Mouse (Mus musculus): ENCODE measurements around the gene Utp20. TPM values are rescaled to one million over a fixed set of nuclear protein-coding genes. Genes with fewer than 3 reads are reported as not detected.
"Not testable (repeated sequence)": the region's sequence is repeated elsewhere in the genome, so short reads cannot be mapped to it uniquely, and the experiment has no call there.

Gene Utp20
- polyA plus RNA-seq, 1 experiment from 2014 or later = 21.0 TPM

DNA sequence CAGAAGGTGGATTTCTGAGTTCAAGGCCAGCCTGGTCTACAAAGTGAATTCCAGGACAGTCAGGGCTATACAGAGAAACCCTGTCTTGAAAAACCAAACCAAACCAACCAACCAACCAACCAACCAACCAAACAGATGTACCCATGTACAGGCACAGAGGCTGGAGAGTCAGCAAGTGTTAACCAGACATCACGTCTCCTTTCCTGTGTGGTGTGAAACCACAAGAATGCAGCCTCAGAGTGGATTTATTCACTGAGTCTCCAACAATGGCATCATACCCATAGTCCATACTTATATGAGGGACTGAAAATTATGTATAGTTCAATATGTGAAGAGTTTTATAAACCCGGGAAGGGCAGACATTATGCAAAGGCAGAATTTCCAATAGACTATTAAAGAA lies 43.5 kb downstream of the Utp20 start:
- H3K4me1 ChIP-seq; H3K9ac ChIP-seq; H3K4me3 ChIP-seq; H3K27ac ChIP-seq; H3K4me2 ChIP-seq; H3K27me3 ChIP-seq; H3K9me3 ChIP-seq; ATAC-seq (ENCODE audit: insufficient number of reproducible peaks, insufficient read depth, low FRiP score, low TSS enrichment, low read depth): not testable (repeated sequence)
- peaks cover 59% of the 10 kb centered on the region for H3K36me3 ChIP-seq
- 71% methylated on average over 2 of the region's 2 CpGs for WGBS

DNA sequence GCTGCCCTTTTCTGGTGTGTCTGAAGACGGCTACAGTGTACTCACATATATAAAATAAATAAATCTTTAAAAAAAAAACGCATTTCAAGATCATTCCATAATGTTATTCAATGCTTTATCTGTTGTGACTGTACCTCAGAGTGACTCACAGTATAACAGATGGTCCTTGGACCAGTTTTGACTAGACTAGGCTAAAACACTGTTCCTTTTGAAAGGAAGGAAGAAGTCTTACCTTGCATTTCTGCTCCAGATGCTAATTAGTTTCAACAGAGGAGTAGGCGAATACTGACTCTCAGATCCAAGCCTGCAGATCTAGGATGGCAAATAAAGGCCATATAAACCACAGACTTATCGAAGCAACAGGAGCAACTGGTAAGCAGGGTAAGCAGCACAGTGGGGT lies 45.9 kb downstream of the Utp20 start:
- WGBS = 90% methylated on average over 4 of the region's 4 CpGs

DNA sequence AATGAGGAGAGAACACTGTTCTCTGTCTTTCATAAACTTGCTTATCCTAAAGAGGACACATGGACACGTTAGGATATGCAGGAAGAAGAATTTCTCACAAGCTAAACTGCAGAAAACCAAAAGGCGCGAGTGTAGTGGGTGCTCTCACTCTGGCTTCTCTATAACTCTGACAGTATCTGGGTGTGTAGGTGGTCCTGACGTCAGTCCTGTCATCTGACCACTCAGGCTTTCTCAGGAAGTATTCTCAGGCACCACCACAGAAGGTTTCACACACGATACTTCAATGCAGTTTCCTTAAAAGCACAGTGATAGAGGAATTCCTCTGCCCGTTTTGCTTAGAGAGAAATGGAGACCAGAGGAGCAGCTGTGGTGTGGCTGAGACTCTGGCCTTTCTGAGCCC lies 50.4 kb downstream of the Utp20 start:
- WGBS = 83% methylated on average over 6 of the region's 6 CpGs
- Histone ChIP-seq H3K27ac (no peak overlapping the region), H3K27me3 (no peaks in the 10 kb centered on the region), H3K4me3 (no peak overlapping the region), H3K4me2 (no peak overlapping the region), H3K4me1 (no peaks in the 10 kb centered on the region), H3K36me3 (peaks cover 75% of the 10 kb centered on the region), H3K9ac (no peak overlapping the region), H3K9me3 (no peaks in the 10 kb centered on the region)
- no peak for ATAC-seq (ENCODE audit: insufficient number of reproducible peaks, insufficient read depth, low FRiP score, low TSS enrichment, low read depth)

More for the DNA sequence above, 45.9 kb downstream of the Utp20 start:
- Histone ChIP-seq H3K4me3 (no peak overlapping the region), H3K9ac (no peak overlapping the region), H3K9me3 (no peaks in the 10 kb centered on the region), H3K27me3 (no peaks in the 10 kb centered on the region), H3K4me2 (no peak overlapping the region), H3K27ac (no peak overlapping the region), H3K36me3 (peaks cover 61% of the 10 kb centered on the region), H3K4me1 (no peaks in the 10 kb centered on the region)
- ATAC-seq (ENCODE audit: insufficient number of reproducible peaks, insufficient read depth, low FRiP score, low TSS enrichment, low read depth) = no peak

DNA sequence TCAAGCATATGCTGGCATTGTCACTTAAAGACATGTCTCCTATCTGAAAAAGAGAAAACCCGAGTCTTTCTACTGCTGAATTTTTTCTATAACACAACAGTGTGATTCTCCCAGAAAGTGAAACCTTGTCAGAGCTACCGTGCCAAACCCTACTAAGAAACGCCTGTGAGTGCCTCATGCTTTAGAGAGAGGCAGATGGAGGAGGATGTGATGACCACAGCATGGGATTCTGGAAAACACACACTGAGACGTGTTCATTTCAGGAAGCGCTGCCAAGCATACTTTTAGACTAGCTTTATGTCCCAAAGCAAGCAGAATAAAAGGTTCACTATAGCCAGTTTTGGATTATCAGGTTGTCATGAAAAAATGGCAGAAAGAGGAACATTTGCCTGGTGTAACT lies 53.6 kb downstream of the Utp20 start:
- not testable (repeated sequence) for H3K27me3 ChIP-seq; H3K9me3 ChIP-seq; H3K4me1 ChIP-seq; H3K4me3 ChIP-seq; H3K4me2 ChIP-seq; H3K27ac ChIP-seq; H3K9ac ChIP-seq; ATAC-seq (ENCODE audit: insufficient number of reproducible peaks, insufficient read depth, low FRiP score, low TSS enrichment, low read depth)
- 88% methylated on average over 5 of the region's 5 CpGs for WGBS
- H3K36me3 ChIP-seq = peaks cover 81% of the 10 kb centered on the region

DNA sequence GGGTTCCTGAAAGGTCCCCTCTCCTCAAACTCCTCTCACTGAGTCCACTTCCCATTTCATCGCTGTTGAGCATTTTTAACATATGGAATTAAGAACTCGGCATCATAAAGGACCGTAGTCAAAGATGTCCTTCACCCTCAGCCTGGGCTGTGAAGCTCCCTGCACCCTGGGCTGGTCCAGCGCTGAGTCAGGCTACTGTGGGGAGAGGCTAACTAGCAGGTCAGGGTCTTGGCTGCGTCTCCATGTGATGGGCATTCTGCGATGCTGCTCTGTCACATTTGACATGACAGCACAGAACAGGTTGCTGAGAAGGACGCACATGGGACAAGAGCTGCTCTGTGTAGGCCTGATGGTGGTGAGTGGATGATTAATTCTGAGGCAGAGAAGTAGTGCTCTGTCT lies 56.9 kb downstream of the Utp20 start:
- H3K9me3 ChIP-seq = no peaks in the 10 kb centered on the region
- no peak overlapping the region for H3K4me3 ChIP-seq
- ATAC-seq (ENCODE audit: insufficient number of reproducible peaks, insufficient read depth, low FRiP score, low TSS enrichment, low read depth) = no peak
- H3K4me1 ChIP-seq = no peaks in the 10 kb centered on the region
- no peak overlapping the region for H3K27ac ChIP-seq
- no peak overlapping the region for H3K9ac ChIP-seq
- H3K36me3 ChIP-seq = peaks cover 87% of the 10 kb centered on the region
- H3K27me3 ChIP-seq = no peaks in the 10 kb centered on the region
- WGBS = 95% methylated on average over 7 of the region's 7 CpGs
- no peak overlapping the region for H3K4me2 ChIP-seq

DNA sequence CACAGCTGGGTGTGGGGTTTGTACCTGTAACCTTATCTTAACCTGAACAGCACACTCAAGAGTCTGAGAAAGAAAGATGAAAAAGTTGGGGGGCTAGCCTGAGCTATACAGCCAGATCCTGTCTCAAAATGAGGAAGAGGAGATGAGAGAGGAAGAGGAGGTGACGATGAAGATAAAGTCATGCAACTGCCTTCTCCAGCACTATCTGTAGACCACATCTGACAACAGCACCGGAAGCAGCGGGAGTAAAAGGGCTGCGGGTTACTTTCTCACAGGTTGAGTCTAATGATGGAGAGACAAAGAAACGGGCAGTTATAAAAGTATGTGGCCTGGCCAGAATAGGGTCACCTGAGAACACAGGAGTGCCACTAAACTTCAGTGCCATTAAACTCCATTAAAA lies 57.6 kb downstream of the Utp20 start:
- Histone ChIP-seq H3K27ac (no peak overlapping the region), H3K4me3 (no peak overlapping the region), H3K36me3 (peaks cover 91% of the 10 kb centered on the region), H3K9me3 (no peaks in the 10 kb centered on the region), H3K9ac (no peak overlapping the region), H3K4me2 (no peak overlapping the region), H3K27me3 (no peaks in the 10 kb centered on the region), H3K4me1 (no peaks in the 10 kb centered on the region)
- no peak for ATAC-seq (ENCODE audit: insufficient number of reproducible peaks, insufficient read depth, low FRiP score, low TSS enrichment, low read depth)
- 91% methylated on average over 5 of the region's 5 CpGs for WGBS

DNA sequence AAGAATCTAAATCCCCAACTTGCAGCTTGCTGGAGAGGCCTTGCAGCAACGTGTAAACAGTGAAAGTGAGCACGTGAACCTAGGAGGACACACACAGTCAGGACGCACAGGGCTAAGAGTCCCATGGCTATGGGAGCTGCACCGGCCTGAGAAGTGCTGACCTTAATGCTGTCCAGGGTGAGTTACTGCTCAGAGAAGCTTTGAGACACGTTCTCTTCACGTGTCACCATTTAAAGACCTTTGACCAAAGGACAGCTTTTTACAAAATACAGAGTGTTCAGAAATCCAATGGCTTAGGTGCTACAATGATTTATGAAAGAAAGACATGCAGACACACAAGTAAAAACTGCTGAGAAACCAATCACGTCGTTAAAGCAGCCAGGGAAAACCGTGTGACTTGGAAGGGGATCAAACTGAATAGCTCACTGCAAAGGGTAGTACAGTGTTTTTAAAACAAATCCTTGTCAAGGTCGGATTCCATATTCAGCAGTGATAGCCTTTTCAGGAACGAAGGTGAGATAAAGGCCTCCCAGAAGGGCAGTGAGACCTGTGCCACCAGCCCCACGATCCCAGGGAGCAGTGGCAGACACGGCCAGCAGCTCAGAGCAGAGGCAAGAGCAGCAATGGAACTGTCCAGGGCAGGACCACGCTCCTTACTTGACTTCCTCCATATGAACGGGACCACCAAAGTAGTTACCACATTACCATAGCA lies 61.0 kb downstream of the Utp20 start:
- Histone ChIP-seq H3K36me3 (peaks cover 94% of the 10 kb centered on the region), H3K4me2 (no peak overlapping the region), H3K9me3 (no peaks in the 10 kb centered on the region), H3K27me3 (no peaks in the 10 kb centered on the region), H3K4me3 (no peak overlapping the region), H3K27ac (no peak overlapping the region), H3K9ac (no peak overlapping the region), H3K4me1 (no peaks in the 10 kb centered on the region)
- ATAC-seq (ENCODE audit: insufficient number of reproducible peaks, insufficient read depth, low FRiP score, low TSS enrichment, low read depth) = no peak
- 86% methylated on average over 15 of the region's 15 CpGs for WGBS

DNA sequence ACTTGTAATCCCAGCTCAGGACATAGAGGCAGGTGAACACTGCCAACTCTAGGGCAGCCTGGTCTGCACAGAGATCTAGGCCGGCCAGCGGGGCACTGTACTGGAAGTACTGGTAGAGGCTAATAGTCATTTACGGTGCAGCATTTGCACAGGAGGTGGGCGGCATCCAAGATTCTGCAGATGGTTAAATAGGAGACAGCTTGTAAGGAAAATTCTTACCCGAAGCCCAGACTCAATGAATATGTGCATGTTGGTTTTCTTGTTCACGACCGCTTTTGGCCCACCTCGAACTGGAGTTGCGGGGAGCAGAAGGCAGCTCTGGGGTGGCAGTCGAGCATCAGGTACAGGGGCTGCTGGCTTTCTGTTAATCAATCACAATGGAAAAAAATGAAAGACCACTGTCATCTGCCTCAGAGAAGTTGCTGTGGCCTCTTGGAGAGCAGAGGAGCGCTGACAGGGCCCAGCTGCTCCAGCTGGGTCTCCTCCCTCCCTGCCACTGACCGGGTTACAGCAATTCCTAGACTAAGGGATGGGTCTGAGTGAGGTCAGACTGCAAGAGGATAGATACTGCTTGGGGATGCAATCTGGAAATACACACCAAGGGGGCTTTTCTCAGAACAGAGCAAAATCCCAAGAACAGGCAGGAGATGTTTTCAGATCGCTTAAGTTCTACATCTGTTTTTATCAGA lies 64.9 kb downstream of the Utp20 start:
- Histone ChIP-seq H3K9ac (no peak overlapping the region), H3K36me3 (peaks cover 90% of the 10 kb centered on the region), H3K4me3 (no peak overlapping the region)

DNA sequence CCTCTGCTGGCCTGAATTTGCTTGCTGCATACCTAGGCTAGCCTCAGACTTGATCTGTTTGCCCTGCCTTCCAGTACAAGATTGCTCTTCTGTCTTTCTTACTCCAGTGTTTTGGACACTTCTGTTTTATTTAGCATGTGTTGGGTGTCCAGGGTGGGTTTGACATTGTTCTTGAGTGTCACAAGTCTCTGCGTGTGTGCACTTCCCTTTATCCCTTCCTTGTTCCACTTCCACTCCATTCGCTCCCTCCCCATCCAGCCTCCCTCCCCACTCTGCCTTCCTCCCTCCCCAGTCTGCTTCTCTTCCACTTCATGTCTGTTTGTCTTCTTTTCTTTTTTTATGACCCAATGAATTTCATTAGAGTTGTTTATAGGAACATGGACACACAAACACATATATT lies 85.2 kb downstream of the Utp20 start:
- H3K4me3 ChIP-seq = no peak overlapping the region
- H3K27me3 ChIP-seq = no peaks in the 10 kb centered on the region
- H3K9me3 ChIP-seq = no peaks in the 10 kb centered on the region
- H3K4me1 ChIP-seq = no peaks in the 10 kb centered on the region
- no peak overlapping the region for H3K4me2 ChIP-seq
- H3K27ac ChIP-seq = no peak overlapping the region
- WGBS = 90% methylated on average over 2 of the region's 2 CpGs
- no peak overlapping the region for H3K9ac ChIP-seq
- no peak for ATAC-seq (ENCODE audit: insufficient number of reproducible peaks, insufficient read depth, low FRiP score, low TSS enrichment, low read depth)
- H3K36me3 ChIP-seq = peaks cover 75% of the 10 kb centered on the region

More for the DNA sequence above, 64.9 kb downstream of the Utp20 start:
- no peak for ATAC-seq (ENCODE audit: insufficient number of reproducible peaks, insufficient read depth, low FRiP score, low TSS enrichment, low read depth)
- 94% methylated on average over 13 of the region's 13 CpGs for WGBS
- Histone ChIP-seq H3K9me3 (no peaks in the 10 kb centered on the region), H3K4me1 (no peaks in the 10 kb centered on the region), H3K27me3 (no peaks in the 10 kb centered on the region), H3K4me2 (no peak overlapping the region), H3K27ac (no peak overlapping the region)

DNA sequence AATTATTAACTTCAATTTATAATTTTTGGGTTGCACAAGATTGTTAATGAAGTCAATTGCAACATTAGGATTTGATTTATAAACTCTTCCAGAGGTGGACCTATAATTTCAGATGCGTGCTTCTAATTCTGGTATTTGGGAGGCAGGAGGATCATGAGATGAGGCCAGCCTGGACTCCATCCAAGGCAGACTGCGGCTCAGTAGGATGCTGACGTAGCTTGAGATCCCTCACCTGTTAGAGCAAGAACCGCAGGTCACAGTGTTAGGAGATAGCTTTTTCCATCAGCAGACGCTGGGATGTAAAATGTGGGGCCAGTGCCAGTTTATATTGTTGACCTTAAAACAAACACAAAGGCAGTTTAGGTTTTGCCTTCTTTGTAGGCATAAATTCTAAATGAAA lies 85.8 kb downstream of the Utp20 start:
- ATAC-seq (ENCODE audit: insufficient number of reproducible peaks, insufficient read depth, low FRiP score, low TSS enrichment, low read depth) = no peak
- no peak overlapping the region for H3K4me2 ChIP-seq
- WGBS = 93% methylated on average over 5 of the region's 5 CpGs
- no peak overlapping the region for H3K27ac ChIP-seq
- H3K4me1 ChIP-seq = no peaks in the 10 kb centered on the region
- H3K9ac ChIP-seq = no peak overlapping the region
- H3K27me3 ChIP-seq = no peaks in the 10 kb centered on the region
- peaks cover 76% of the 10 kb centered on the region for H3K36me3 ChIP-seq
- H3K4me3 ChIP-seq = no peak overlapping the region
- H3K9me3 ChIP-seq = no peaks in the 10 kb centered on the region

DNA sequence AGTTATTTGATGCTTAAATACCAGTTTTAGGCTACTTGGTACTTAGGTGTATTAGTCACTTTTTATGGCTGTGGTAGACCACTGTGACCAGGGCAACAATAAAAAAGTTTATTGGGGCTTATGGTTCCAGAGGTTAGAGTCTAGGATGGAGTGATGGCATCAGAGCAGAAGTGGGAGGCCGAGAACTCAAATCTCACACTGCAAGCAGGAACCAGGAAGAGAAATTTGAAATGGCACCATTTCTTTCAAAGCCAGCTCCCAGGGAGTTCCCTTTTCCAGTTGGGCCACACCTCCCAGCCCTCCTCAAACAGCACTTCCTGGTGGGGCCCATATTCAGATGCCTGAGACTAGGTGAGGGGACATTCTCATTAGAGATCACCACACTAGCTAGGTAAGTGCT lies 86.8 kb downstream of the Utp20 start:
- WGBS = 97% methylated on average over 1 of the region's 1 CpGs

DNA sequence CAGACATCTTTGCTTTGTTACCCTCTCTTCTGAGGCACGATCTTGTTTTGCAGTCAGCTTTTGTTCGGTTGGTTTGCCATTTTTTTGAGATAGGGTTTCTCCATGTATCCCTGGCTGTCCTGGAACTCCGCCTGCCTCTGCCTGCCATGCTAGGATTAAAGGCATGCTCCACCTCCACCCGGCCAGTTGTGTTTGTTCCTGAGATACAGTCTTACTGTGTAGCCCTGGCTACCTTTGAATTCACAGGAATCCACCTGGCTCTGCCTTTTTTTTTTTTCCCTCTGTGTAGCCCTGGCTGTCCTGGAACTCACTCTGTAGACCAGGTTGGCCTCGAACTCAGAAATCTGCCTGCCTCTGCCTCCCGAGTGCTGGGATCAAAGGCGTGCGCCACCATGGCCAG lies 87.5 kb downstream of the Utp20 start:
- not testable (repeated sequence) for ATAC-seq (ENCODE audit: insufficient number of reproducible peaks, insufficient read depth, low FRiP score, low TSS enrichment, low read depth); H3K4me3 ChIP-seq; H3K9ac ChIP-seq; H3K4me1 ChIP-seq; H3K27ac ChIP-seq; H3K9me3 ChIP-seq; H3K27me3 ChIP-seq; H3K4me2 ChIP-seq
- 95% methylated on average over 8 of the region's 8 CpGs for WGBS
- H3K36me3 ChIP-seq = peaks cover 61% of the 10 kb centered on the region

More for the DNA sequence above, 86.8 kb downstream of the Utp20 start:
- no peaks in the 10 kb centered on the region for H3K27me3 ChIP-seq
- H3K4me2 ChIP-seq = no peak overlapping the region
- ATAC-seq (ENCODE audit: insufficient number of reproducible peaks, insufficient read depth, low FRiP score, low TSS enrichment, low read depth) = no peak
- H3K9me3 ChIP-seq = no peaks in the 10 kb centered on the region
- H3K27ac ChIP-seq = no peak overlapping the region
- H3K4me3 ChIP-seq = no peak overlapping the region
- peaks cover 68% of the 10 kb centered on the region for H3K36me3 ChIP-seq
- no peak overlapping the region for H3K9ac ChIP-seq
- H3K4me1 ChIP-seq = no peaks in the 10 kb centered on the region

Measured in embryonic facial prominence, embryonic 13.5 days (tissue).